Mouse (Mus musculus): ENCODE data around the gene Gm21987.

The Gm21987 gene

GRCm38 (mm10) chr16:38392126-38392894 is 45.5 kb downstream of the Gm21987 start:
- no peak for DNase-seq (ENCODE audit: low read depth, low spot score)

GRCm38 (mm10) chr16:38394191-38394618 is 47.4 kb downstream of the Gm21987 start:
- DNase-seq (ENCODE audit: low read depth, low spot score) = no peak

GRCm38 (mm10) chr16:38395060-38395730 is 48.4 kb downstream of the Gm21987 start:
- DNase-seq (ENCODE audit: low read depth, low spot score) = no peak

- no peak for DNase-seq (ENCODE audit: low read depth, low spot score)
Measured at GRCm38 (mm10) chr16:38396155-38396554, 49.3 kb downstream of the Gm21987 start.

DNA sequence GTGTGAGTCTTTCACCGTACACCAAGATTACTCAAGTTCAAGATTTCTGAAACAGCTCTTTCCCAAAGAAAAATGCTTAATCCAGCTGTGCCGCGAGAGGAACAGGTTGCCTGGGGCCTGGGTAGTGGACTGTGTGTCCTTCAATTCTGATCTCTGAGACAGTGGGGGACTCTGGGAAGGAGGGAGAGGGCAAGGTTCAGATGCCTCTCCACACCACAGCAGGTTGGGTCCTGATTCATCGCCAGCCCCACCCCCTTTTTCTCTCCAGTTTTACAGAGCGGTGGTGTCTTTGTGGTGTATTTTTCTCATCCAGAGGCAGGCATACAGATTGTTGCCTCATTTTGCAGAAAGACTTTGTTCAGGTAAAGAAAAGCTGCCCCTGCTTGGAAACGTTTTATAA is 51.4 kb downstream of the Gm21987 start:
- DNase-seq (ENCODE audit: low read depth, low spot score) = no peak

GRCm38 (mm10) chr16:38399076-38399475 is 52.2 kb downstream of the Gm21987 start:
- no peak for DNase-seq (ENCODE audit: low read depth, low spot score)

DNA sequence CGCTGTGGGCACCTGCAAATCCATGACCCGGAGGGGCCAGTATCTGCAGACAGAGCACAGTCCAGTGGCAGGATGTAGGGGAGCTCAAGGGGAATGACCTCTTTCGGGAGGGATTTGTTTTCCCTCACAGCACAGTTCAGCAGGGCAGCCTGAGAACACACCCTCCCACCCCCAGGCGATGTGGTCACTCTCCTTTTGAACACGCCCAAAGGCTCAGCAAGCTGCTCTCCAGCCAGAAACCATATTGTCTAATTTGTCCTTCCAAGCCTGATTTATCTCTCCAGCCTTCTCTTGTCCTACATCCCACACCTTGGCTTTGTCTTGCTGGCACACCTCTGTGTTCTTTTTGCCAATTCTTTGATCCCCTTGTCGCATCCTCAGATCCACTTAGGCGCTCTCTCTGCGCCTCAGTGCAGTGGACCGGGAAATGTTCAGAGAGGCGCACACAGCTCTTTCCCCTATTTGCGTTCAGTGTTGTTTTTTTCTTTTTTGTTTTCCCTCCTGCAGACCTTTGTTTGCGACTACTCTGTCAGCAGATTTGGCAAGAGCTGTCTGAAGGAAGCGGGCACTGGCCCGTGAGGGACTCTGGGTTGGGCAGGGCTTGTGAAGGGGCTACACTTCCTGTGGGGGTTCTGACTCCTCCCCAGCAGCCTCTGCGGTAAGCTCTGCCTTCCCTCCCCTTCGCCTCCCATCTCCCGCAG is 52.8 kb downstream of the Gm21987 start:
- DNase-seq (ENCODE audit: low read depth, low spot score) = peak; percentile 40

- DNase-seq (ENCODE audit: low read depth, low spot score) = no peak
Measured at GRCm38 (mm10) chr16:38400311-38400960, 53.6 kb downstream of the Gm21987 start.

DNA sequence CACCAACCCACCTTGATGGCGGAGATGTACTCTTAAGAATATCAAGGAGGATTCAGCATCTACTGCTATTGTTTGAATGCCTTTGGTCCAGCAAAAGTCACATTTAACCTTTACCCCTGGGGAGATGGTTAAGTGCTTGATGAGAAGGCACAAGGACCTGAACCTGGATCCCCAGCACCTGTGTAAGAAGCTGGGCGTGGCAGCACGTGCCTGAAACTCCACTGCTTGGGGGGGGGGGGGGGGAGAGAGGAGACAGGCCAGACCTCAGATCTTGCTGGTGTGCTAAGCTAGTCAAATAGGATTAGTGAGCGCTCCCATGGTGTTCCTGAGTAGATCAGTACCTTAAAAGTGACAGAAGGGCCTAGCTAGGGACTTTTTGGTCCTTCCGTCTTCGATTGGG is 54.6 kb downstream of the Gm21987 start:
- DNase-seq (ENCODE audit: low read depth, low spot score) = no peak

- DNase-seq (ENCODE audit: low read depth, low spot score) = no peak
Measured at GRCm38 (mm10) chr16:38403639-38404038, 56.8 kb downstream of the Gm21987 start.

DNA sequence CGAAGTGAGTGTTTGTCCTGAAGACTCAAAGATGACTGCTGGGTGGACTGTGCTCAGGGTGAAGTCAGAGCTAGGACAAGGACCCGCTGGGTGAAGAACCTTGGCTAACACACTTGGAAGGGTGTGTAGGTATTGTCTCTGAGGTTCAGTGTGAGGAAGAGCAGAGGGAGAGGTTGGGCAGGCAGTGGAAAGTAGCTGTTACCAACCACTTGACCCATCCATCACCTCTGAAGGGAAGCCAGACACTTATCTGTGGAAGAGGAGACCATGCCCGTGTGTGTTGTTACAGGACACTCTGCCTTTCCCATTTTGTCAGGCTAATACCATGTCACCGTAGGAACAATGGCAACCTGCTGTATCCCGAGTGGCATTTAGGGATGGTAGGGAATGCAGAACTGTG is 59.5 kb downstream of the Gm21987 start:
- DNase-seq (ENCODE audit: low read depth, low spot score) = no peak

GRCm38 (mm10) chr16:38406708-38407107 is 59.9 kb downstream of the Gm21987 start:
- DNase-seq (ENCODE audit: low read depth, low spot score) = peak; percentile 47

- DNase-seq (ENCODE audit: low read depth, low spot score) = peak; percentile 94
Measured at GRCm38 (mm10) chr16:38407584-38407983, 60.7 kb downstream of the Gm21987 start.

- no peak for DNase-seq (ENCODE audit: low read depth, low spot score)
Measured at GRCm38 (mm10) chr16:38408416-38408815, 61.6 kb downstream of the Gm21987 start.

Measured in ES-CJ7 (cell line).